Mouse (Mus musculus) heart, postnatal 0 days (tissue): Measurements from ENCODE around the gene Ktn1.

Experiments
- CTCF ChIP-seq: IDR thresholded peaks from 2 replicates; pipeline ENCODE4 v1.5.1; 2016; ENCODE audit warnings: antibody characterized with exemption, control low read depth, low read depth
- EP300 ChIP-seq: IDR thresholded peaks from 2 replicates; pipeline ENCODE4 v1.6.1; 2016; ENCODE audit warnings: antibody characterized with exemption, low read depth

DNA sequence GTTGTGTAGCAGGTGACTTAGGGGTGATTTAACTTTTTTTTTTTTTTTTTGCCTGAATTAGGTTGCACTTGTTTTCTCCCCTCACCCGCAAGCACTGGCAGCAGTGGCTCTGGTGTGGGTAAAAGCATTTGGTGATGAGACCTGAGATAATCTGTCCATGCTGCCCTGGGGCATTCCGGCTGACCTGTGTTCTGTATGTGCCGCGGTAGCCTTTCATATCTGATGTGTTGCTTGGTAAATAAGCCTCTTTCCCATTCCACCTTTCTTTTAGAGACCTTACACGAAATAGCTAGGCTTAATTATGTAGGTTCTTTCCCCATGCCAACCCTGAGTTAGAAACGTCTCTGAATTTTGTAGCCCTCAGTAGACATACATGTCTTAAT, 2.1 kb downstream of the Ktn1 start:
- TF ChIP-seq CTCF (no peak), EP300 (no peak)
